Mouse (Mus musculus) embryo, embryonic 11 days (tissue): ENCODE measurements around the gene Wdr78.
A peak's percentile ranks its signal among the peaks of the same experiment; 100 is the strongest.

ENCODE experiments used
- DNase-seq: peaks from one replicate; pipeline ENCODE4 v3.0.0-alpha.2; 2015

Gene Wdr78

GRCm38 (mm10) chr4:103048046-103048445, 66.3 kb downstream of the Wdr78 start:
- no peak for DNase-seq

DNA sequence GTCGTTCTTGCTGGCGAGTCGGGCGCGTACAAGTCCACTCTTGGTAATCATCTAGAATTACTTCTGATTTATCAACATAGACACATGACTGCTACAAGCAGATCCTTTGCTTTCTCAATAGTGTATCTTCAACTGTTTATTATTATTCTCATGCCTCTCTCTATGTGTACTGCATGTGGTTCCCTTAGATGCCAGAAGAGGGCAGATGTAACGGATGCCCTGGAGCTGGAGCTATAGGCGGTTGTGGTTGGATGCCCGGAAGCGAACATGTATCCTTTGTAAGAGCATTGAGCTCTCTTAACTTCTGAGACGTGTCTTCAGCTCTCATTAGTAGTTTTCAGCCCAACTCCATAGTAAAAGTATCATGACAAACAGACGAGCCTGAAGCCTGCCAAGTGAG, 71.4 kb downstream of the Wdr78 start:
- DNase-seq = no peak

DNA sequence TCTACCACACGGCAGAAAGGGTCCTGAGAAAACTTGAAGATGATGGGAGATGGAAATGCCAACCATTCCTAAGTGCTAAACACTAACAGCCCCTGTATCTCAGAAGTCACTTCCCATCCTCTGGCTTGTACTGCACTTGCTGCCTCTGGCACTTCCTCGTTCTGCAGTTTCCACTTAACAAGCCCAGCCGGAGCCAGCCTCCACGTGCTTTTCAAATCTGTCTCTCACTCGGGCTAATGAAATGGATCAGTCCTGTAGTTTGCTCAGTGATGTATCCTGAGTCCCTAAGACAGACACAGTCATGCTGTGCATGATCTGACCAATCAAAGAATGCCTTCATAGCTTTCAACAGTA, 74.5 kb downstream of the Wdr78 start:
- no peak for DNase-seq

- DNase-seq = no peak
These were observed 75.1 kb downstream of the Wdr78 start for GRCm38 (mm10) chr4:103039103-103039837.

DNA sequence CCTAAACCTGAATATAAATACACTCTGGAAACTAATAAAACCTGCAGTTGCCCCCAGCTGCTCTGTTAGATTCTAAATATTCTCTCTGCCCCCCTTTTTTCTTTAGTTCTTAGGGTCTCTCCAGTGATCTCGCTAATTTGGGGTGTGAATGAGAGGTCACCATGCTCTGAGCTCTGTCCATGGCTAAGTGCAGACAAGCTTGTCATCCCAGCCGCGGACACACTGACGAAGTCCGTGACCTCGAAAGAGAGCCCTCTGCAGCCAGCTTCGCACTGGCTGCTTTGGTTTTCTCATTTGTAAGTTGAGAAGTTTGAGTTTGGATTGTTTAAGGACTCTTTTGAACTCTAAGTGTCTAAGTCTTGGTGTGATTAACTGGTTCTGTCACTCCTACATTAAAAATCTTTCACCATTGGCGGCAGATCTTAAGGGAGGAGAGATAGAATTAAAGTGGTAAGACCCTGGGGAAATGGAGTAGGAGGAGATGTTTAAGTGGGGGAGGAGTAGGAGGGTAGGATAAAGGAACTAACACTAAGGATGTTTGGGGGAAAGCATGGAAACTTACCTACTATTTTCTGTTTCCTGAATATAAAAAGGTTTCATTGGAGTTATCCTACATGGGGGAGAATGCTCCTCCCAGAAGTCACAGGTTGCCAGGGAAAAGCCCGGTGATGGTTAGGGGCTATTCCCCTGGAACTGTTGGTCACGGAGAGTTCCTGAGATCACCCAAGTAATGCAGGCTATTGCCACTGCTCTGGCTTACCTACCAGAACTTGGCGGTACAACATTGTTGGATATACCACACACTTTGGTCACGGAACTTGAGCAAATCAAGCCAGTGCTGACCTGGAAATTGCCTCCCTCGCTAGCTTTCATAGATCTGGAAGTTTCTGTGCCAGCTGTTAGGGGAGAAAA, 85.9 kb downstream of the Wdr78 start:
- peak; percentile 27 for DNase-seq

DNA sequence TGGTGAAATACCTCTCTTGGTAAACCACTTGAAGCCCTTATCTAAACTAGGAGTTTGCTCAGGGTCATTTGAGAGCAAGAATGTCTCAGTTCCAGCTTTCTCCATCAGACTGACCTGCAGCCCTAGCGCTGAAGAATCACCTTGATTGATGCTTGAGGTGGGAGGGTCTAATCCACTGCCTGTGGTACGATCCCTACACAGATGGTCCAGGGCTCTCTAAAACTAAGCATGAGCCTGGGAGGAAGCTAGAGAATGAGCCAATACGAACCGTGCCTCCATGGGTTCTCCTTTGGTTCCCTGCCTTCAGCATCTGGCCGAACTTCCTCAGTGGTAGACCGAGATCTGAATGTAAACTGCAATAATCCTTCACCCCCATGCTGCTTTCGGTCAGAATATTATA, 86.6 kb downstream of the Wdr78 start:
- no peak for DNase-seq

DNA sequence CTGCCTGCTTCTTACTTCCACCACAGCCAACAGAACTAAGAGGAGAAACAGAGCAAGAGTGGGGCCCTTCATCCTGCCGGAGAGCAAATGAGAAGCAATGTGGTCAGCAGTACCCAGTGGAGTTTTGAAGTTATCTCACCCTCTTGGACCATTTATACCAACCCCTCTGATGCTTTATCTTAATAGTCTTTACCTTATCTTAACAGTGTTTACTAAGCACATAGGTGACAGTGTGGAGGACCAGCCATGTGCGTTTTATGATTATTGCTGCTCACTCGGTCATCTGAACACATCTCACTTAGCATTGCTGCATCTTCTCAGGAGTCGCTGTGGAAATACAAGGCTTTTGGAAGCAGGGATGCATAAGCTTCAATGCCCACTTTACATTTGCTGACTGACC, 87.7 kb downstream of the Wdr78 start, which contains the start of gene Insl5:
Insl5 (minus strand) TSS at position 222 of the 400 bp plus-strand sequence.
- no peak for DNase-seq

GRCm38 (mm10) chr4:103013490-103013889, 100.9 kb downstream of the Wdr78 start:
- peak; percentile 49 for DNase-seq

- DNase-seq = peak; percentile 44
These were observed 102.5 kb downstream of the Wdr78 start for GRCm38 (mm10) chr4:103011823-103012222.

- DNase-seq = no peak
These were observed 103.6 kb downstream of the Wdr78 start for GRCm38 (mm10) chr4:103010734-103011133.

- peak; percentile 31 for DNase-seq
These were observed 107.4 kb downstream of the Wdr78 start for GRCm38 (mm10) chr4:103006943-103007418.

DNA sequence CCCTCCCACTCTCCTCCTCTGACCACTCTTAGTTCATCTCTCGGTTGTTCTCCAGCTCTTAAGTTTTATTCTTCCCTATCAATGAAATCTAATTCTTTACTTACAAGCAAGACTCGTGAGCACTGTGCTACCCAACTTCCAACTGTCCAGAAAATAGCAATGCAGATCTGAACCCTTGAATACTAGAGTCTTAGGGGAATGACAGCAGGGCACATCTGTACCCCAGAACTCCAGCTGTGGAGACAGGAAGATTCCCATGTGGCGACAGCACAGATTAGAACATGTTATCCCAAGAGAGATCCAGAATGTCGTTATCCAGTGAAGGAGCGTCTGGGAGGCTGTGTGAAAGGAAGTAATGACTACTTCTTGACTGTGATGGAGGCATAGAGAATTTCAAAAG, 108.1 kb downstream of the Wdr78 start:
- DNase-seq = no peak

- peak; percentile 81 for DNase-seq
These were observed 109.0 kb downstream of the Wdr78 start for GRCm38 (mm10) chr4:103005190-103005945.

GRCm38 (mm10) chr4:103004681-103005080, 109.7 kb downstream of the Wdr78 start:
- no peak for DNase-seq

DNA sequence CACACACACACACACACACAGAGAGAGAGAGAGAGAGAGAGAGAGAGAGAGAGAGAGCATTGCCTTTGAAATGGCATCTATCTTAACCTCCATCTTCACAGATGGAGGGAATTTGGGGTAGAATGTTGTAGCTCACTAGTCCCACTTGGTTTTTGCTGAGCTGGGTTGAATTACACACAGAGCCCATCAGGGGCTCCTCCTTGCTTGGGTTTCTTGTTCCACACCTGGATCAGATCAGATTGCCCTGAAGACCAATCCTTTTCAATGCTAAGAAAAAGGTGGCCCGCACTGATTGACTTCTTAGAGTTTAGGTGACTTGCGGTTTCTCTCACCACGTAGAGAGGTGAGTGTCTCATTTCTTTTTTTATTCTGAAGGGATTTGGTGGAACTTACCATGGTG, 122.7 kb downstream of the Wdr78 start:
- no peak for DNase-seq

- no peak for DNase-seq
These were observed 123.6 kb downstream of the Wdr78 start for GRCm38 (mm10) chr4:102990595-102991340.

DNA sequence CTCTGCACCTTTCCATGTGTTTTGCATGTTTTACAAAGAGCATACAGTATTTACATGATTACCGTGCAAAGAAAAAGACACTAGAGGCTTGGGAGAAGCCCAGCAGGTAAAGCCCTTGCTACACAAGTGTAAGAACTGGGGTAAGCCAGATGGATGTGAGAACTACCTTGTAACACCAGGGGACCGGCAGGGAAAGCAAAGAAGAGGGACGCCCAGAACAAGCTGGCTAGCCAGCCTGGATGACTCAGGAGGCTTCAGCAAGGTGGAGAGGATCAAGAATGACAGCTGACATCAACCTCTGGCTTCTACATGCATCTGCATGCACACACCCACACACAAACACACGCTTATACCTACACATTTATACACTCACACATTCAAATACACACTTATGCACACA, 124.3 kb downstream of the Wdr78 start:
- DNase-seq = no peak

DNA sequence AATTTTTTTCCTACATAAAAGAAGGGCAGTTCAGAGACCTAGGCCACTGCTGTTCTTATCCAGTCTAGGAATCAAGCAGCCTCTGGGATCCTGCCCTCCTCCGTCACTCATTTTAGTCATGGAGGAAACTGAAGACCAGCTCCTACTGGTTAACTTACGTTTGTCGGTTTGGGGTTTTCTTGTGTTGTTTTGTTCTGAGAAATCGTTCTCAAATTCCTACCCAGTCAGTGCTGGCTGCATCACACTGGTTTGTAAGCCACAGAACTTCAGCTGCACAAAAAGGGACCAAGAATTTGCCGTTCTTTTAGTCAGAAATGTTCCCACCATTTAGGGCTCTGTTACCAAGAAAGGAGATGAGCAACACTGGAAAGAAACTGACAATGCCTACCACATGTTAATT, 125.0 kb downstream of the Wdr78 start:
- no peak for DNase-seq

- DNase-seq = no peak
These were observed 125.8 kb downstream of the Wdr78 start for GRCm38 (mm10) chr4:102988526-102988925.
